ENCODE assay signal across 19 mouse cellular contexts in the genomic region with DNA sequence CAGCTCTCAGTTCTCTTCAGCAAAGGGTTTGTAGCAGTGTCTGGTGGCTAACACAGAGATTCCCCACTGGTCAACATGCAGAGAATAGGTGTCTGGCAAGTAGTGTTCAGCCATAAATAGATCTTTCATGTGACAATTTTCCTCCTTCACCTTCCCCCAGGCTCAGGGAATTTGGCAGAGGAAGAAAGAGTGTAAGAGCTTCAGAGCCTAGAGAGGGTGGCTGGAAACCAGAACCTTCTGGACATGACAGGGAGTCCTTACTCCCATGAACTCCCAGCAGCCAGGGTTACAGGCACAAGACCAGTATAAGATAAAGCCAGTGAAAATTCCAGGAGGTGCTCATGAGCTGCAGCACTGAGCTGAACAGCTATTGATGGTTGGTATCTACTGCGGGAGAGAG.
"Had no signal": no experiment of that assay in that cellular context is flagged by ENCODE, and none has a peak within 500 bp of the region (broad histone marks: within the 10 kb centered on the region; RNA-seq: fewer than 3 reads in every experiment).

No protein-coding gene starts in this region.

- DNase-seq: lung, adult 18-20 months; lung, embryonic 14.5 days; lung, postnatal 10 days; lung, postnatal 4 days; midbrain, embryonic 14.5 days; retina, postnatal 1 day; right cerebral cortex, adult 18-20 months; right cerebral cortex, postnatal 25 days; right cerebral cortex, postnatal 4 days; spleen, adult 18-20 months; thymus, adult 18-20 months; thymus, postnatal 14 days; thymus, postnatal 36 days had no signal

- H3K36me3 ChIP-seq: midbrain, embryonic 10.5 days; midbrain, embryonic 12.5 days; neural tube, embryonic 13.5 days; neural tube, embryonic 15.5 days had no signal

- H3K4me1 ChIP-seq: neural tube, embryonic 13.5 days; neural tube, embryonic 15.5 days had no signal

- H3K9ac ChIP-seq: lung, embryonic 14.5 days; midbrain, embryonic 12.5 days; neural tube, embryonic 13.5 days; neural tube, embryonic 15.5 days had no signal

- H3K27me3 ChIP-seq: midbrain, embryonic 12.5 days; neural tube, embryonic 13.5 days; neural tube, embryonic 15.5 days had no signal

- H3K9me3 ChIP-seq: midbrain, embryonic 10.5 days; neural tube, embryonic 15.5 days had no signal

- H3K4me3 ChIP-seq: midbrain, embryonic 10.5 days; midbrain, embryonic 12.5 days; myocyte; neural tube, embryonic 13.5 days; neural tube, embryonic 15.5 days had no signal

- H3K4me2 ChIP-seq: lung, embryonic 14.5 days; midbrain, embryonic 12.5 days; neural tube, embryonic 13.5 days; neural tube, embryonic 15.5 days had no signal

- ATAC-seq: midbrain, embryonic 16.5 days had no signal

- H3K27ac ChIP-seq: midbrain, embryonic 10.5 days; midbrain, embryonic 12.5 days; neural tube, embryonic 13.5 days; neural tube, embryonic 15.5 days had no signal
